Mouse (Mus musculus) heart, adult 2 months (tissue): ENCODE measurements around the gene Crtc3.

Experiments used
- CTCF ChIP-seq: fragments of 200-600 bp; IDR thresholded peaks from 2 replicates; pipeline ENCODE4 v1.8.1; 2022; ENCODE audit warnings: antibody characterized with exemption, mild to moderate bottlenecking, moderate library complexity
- EP300 ChIP-seq: fragments of 200-500 bp; IDR thresholded peaks from 2 replicates; pipeline ENCODE4 v1.6.1; 2011; ENCODE audit warnings: low read depth, low read length, control low read depth; ENCODE audit not compliant: insufficient read depth
- POLR2A ChIP-seq: fragments of 200-500 bp; IDR thresholded peaks from 2 replicates; pipeline ENCODE4 v1.6.1; 2011; ENCODE audit warnings: mild to moderate bottlenecking, low read depth, low read length, control low read depth; ENCODE audit not compliant: insufficient read depth

DNA sequence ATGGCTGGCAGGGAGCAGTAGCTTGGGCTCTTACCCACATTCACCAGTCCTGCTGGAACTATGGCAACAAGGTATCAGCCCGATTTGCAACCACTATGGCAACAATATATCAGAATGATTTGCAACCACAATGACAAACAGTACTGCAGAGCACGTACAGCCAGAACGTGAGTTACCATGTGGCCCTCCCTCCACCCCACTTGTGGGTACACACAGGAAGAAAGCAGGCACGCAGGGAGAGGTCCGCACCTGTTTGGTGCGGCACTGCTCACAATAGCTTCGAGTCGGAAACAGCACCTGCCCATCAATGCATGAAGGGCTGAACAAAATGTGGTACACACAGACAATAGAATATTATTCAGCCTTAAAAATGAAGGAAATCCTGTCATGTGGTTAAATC lies 29.8 kb upstream of the Crtc3 start:
- TF ChIP-seq POLR2A (no peak), CTCF (no peak), EP300 (no peak)
